Mouse (Mus musculus) naive thymus-derived CD4-positive, alpha-beta T cell, adult 5 months (primary cell): Measurements from ENCODE around the gene Cpz. TPM values are rescaled to one million over a fixed set of nuclear protein-coding genes. Genes with fewer than 3 reads are reported as not detected.

Source experiments
- polyA plus RNA-seq: library from polyadenylated mRNA; unstranded; fragments of 100-300 nt; shearing (Covaris generic); gene quantifications from one replicate; pipeline ENCODE4 v1.2.1, GENCODE M21; 2017

The Cpz gene
- polyA plus RNA-seq: not detected

GRCm38 (mm10) chr5:35525469-35526123 is at the start of gene Cpz:
Gene Cpz, minus strand, starts transcription at chr5:35525698.

GRCm38 (mm10) chr5:35574653-35575599 is 49.4 kb upstream of the Cpz start, which contains the start of gene Trmt44:
Gene Trmt44, minus strand, starts transcription at chr5:35575070.

Other genes starting within 250 kb of the Cpz start
- not detected for gene Adra2c, start 247.4 kb downstream of the Cpz start, polyA plus RNA-seq
- gene Hmx1, start 136.6 kb downstream of the Cpz start, polyA plus RNA-seq: not detected
- 4.3 TPM for gene Trmt44, start 49.4 kb upstream of the Cpz start, polyA plus RNA-seq
- 23.1 TPM for gene Acox3, start 57.3 kb upstream of the Cpz start, polyA plus RNA-seq
- not detected for gene Htra3, start 154.1 kb upstream of the Cpz start, polyA plus RNA-seq
- gene Sh3tc1, start 214.3 kb upstream of the Cpz start, polyA plus RNA-seq: 0.90 TPM
- gene Ablim2, start 232.2 kb upstream of the Cpz start, polyA plus RNA-seq: 4.2 TPM